Mouse (Mus musculus) frontal cortex, postnatal 36 days (tissue): ENCODE data around the gene Zfp398.

ENCODE experiments used
- DNase-seq, 2 experiments: peaks; one replicate each; pipeline ENCODE4 v3.0.0; 2022; ENCODE audit warnings: low spot score in 2 of 2

Gene Zfp398

GRCm38 (mm10) chr6:47899416-47899815 is 64.0 kb downstream of the Zfp398 start:
- no peak for DNase-seq

GRCm38 (mm10) chr6:47903587-47903986 is 68.1 kb downstream of the Zfp398 start:
- DNase-seq: no peak

GRCm38 (mm10) chr6:47904361-47904760 is 68.9 kb downstream of the Zfp398 start:
- DNase-seq: no peak

- no peak for DNase-seq
Measured at GRCm38 (mm10) chr6:47904917-47905695, 69.6 kb downstream of the Zfp398 start.

- DNase-seq: no peak
Measured at GRCm38 (mm10) chr6:47906326-47906725, 70.9 kb downstream of the Zfp398 start.

- DNase-seq: no peak
Measured at GRCm38 (mm10) chr6:47909007-47909406, 73.5 kb downstream of the Zfp398 start.

- DNase-seq: no peak
Measured at GRCm38 (mm10) chr6:47911650-47912049, 76.2 kb downstream of the Zfp398 start.

GRCm38 (mm10) chr6:47912991-47913390 is 77.5 kb downstream of the Zfp398 start:
- no peak for DNase-seq

- no peak for DNase-seq
Measured at GRCm38 (mm10) chr6:47917051-47917450, 81.6 kb downstream of the Zfp398 start.

- DNase-seq: no peak
Measured at GRCm38 (mm10) chr6:47918768-47919274, 83.4 kb downstream of the Zfp398 start.

GRCm38 (mm10) chr6:47919646-47920446 is 84.4 kb downstream of the Zfp398 start:
- DNase-seq: no peak

GRCm38 (mm10) chr6:47920447-47921340 is 85.2 kb downstream of the Zfp398 start, which contains the start of gene Zfp212:
Gene Zfp212 (plus strand): TSS chr6:47920476.
- peak; percentile 84 to 89 for DNase-seq
